ENCODE assay signal across 14 mouse cellular contexts in genomic region chr6:90718477-90718876, GRCm38 (mm10).
A peak's percentile ranks its signal among the peaks of the same experiment; 100 is the strongest.
DNase-seq lines count a peak whose midpoint lies in the region; ATAC-seq and TF ChIP-seq lines count a peak whose summit lies in the region.
"Had no signal": no experiment of that assay in that cellular context is flagged by ENCODE, and none has a peak within 500 bp of the region (broad histone marks: within the 10 kb centered on the region; RNA-seq: fewer than 3 reads in every experiment).

No protein-coding gene starts in this region.

- no peak overlapping the region for H3K9ac ChIP-seq in embryonic facial prominence, embryonic 15.5 days
- H3K9ac ChIP-seq in hindbrain, embryonic 13.5 days = no peak overlapping the region
- no peak overlapping the region for H3K9ac ChIP-seq in lung, postnatal 0 days (replicated peaks; ENCODE audit: low read depth)
- H3K9ac ChIP-seq: kidney, embryonic 15.5 days; liver, embryonic 15.5 days; midbrain, embryonic 13.5 days; neural tube, embryonic 12.5 days had no signal

- peaks cover 4% of the 10 kb centered on the region; the same call in 1 of the 2 replicates for H3K36me3 ChIP-seq in embryonic facial prominence, embryonic 15.5 days
- no peaks in the 10 kb centered on the region for H3K36me3 ChIP-seq in embryonic facial prominence, embryonic 10.5 days (replicated peaks)
- H3K36me3 ChIP-seq in hindbrain, embryonic 13.5 days = no peaks in the 10 kb centered on the region
- no peaks in the 10 kb centered on the region for H3K36me3 ChIP-seq in hindbrain, embryonic 10.5 days
- H3K36me3 ChIP-seq in lung, postnatal 0 days (ENCODE audit: insufficient read depth, low read length) = no peaks in the 10 kb centered on the region
- H3K36me3 ChIP-seq: kidney, embryonic 15.5 days; liver, embryonic 15.5 days; midbrain, embryonic 13.5 days; neural tube, embryonic 12.5 days had no signal

- H3K27me3 ChIP-seq in embryonic facial prominence, embryonic 15.5 days = no peaks in the 10 kb centered on the region
- no peaks in the 10 kb centered on the region for H3K27me3 ChIP-seq in embryonic facial prominence, embryonic 10.5 days (replicated peaks; ENCODE audit: low read depth, poor library complexity, severe bottlenecking)
- H3K27me3 ChIP-seq in hindbrain, embryonic 13.5 days = no peaks in the 10 kb centered on the region
- H3K27me3 ChIP-seq in hindbrain, embryonic 10.5 days (ENCODE audit: insufficient read depth, poor library complexity, severe bottlenecking) = no peaks in the 10 kb centered on the region
- no peaks in the 10 kb centered on the region for H3K27me3 ChIP-seq in lung, postnatal 0 days (replicated peaks; ENCODE audit: insufficient read depth, low read length)
- H3K27me3 ChIP-seq: kidney, embryonic 15.5 days; liver, embryonic 15.5 days; midbrain, embryonic 13.5 days; neural tube, embryonic 12.5 days had no signal

- no peaks in the 10 kb centered on the region for H3K9me3 ChIP-seq in embryonic facial prominence, embryonic 15.5 days (replicated peaks)
- H3K9me3 ChIP-seq in embryonic facial prominence, embryonic 10.5 days = no peaks in the 10 kb centered on the region
- no peaks in the 10 kb centered on the region for H3K9me3 ChIP-seq in hindbrain, embryonic 13.5 days
- H3K9me3 ChIP-seq in hindbrain, embryonic 10.5 days = no peaks in the 10 kb centered on the region
- H3K9me3 ChIP-seq in lung, postnatal 0 days (ENCODE audit: low read length) = no peaks in the 10 kb centered on the region
- H3K9me3 ChIP-seq: kidney, embryonic 15.5 days; liver, embryonic 15.5 days; midbrain, embryonic 13.5 days; neural tube, embryonic 12.5 days had no signal

- 0 out of 2 replicates have a peak overlapping the region, but pooled peaks have one; percentile 2 for H3K27ac ChIP-seq in embryonic facial prominence, embryonic 15.5 days (replicated peaks)
- no peak overlapping the region for H3K27ac ChIP-seq in embryonic facial prominence, embryonic 10.5 days (replicated peaks)
- 0 out of 2 replicates have a peak overlapping the region, but pooled peaks have one; percentile 32 for H3K27ac ChIP-seq in hindbrain, embryonic 13.5 days
- H3K27ac ChIP-seq in hindbrain, embryonic 10.5 days = no peak overlapping the region
- H3K27ac ChIP-seq in lung, postnatal 0 days (ENCODE audit: low read length) = 0 out of 2 replicates have a peak overlapping the region, but pooled peaks have one; percentile 38
- H3K27ac ChIP-seq: liver, embryonic 15.5 days; midbrain, embryonic 13.5 days; neural tube, embryonic 12.5 days had no signal

- H3K4me1 ChIP-seq in embryonic facial prominence, embryonic 15.5 days = peaks cover 42% of the 10 kb centered on the region
- H3K4me1 ChIP-seq in embryonic facial prominence, embryonic 10.5 days = peaks cover 34% of the 10 kb centered on the region
- peaks cover 68% of the 10 kb centered on the region for H3K4me1 ChIP-seq in hindbrain, embryonic 13.5 days (replicated peaks)
- peaks cover 40% of the 10 kb centered on the region for H3K4me1 ChIP-seq in hindbrain, embryonic 10.5 days (replicated peaks)
- peaks cover 32% of the 10 kb centered on the region; the same call in 1 of the 2 replicates for H3K4me1 ChIP-seq in lung, postnatal 0 days (ENCODE audit: insufficient read depth, low read depth, low read length)

- ATAC-seq in embryonic facial prominence, embryonic 15.5 days (ENCODE audit: insufficient number of reproducible peaks, low FRiP score, low TSS enrichment, low read depth) = no peak
- ATAC-seq in hindbrain, embryonic 13.5 days (ENCODE audit: low FRiP score) = no peak
- ATAC-seq in lung, postnatal 0 days = peak; percentile 23; the same call in 1 of the 2 replicates
- ATAC-seq: midbrain, embryonic 13.5 days had no signal

- WGBS in embryonic facial prominence, embryonic 15.5 days = 66% methylated on average over 3 of the region's 3 CpGs
- WGBS in embryonic facial prominence, embryonic 10.5 days = 86% methylated on average over 3 of the region's 3 CpGs
- WGBS in hindbrain, embryonic 13.5 days = 81% methylated on average over 3 of the region's 3 CpGs
- WGBS in hindbrain, embryonic 10.5 days = 91% methylated on average over 3 of the region's 3 CpGs
- WGBS in lung, postnatal 0 days = 65% methylated on average over 3 of the region's 3 CpGs

- no peak overlapping the region for H3K4me3 ChIP-seq in embryonic facial prominence, embryonic 15.5 days (replicated peaks)
- no peak overlapping the region for H3K4me3 ChIP-seq in embryonic facial prominence, embryonic 10.5 days
- no peak overlapping the region for H3K4me3 ChIP-seq in hindbrain, embryonic 13.5 days
- no peak overlapping the region for H3K4me3 ChIP-seq in hindbrain, embryonic 10.5 days
- no peak overlapping the region for H3K4me3 ChIP-seq in lung, postnatal 0 days (ENCODE audit: low read depth, low read length)
- H3K4me3 ChIP-seq: kidney, embryonic 15.5 days; liver, embryonic 15.5 days; midbrain, embryonic 13.5 days; neural tube, embryonic 12.5 days had no signal

- TF ChIP-seq CTCF in lung, postnatal 0 days (IDR thresholded peaks at IDR 0.05) = no peak

- H3K4me2 ChIP-seq in embryonic facial prominence, embryonic 15.5 days (replicated peaks) = no peak overlapping the region
- H3K4me2 ChIP-seq in hindbrain, embryonic 13.5 days = no peak overlapping the region
- H3K4me2 ChIP-seq in lung, postnatal 0 days (replicated peaks; ENCODE audit: low read depth, low read length) = no peak overlapping the region
- H3K4me2 ChIP-seq: kidney, embryonic 15.5 days; liver, embryonic 15.5 days; midbrain, embryonic 13.5 days; neural tube, embryonic 12.5 days had no signal

- no peak for DNase-seq in embryonic facial prominence, embryonic 10.5 days (ENCODE audit: low spot score)
- DNase-seq in hindbrain, embryonic 10.5 days (ENCODE audit: low spot score) = no peak
- peak; percentile 23 for DNase-seq in lung, postnatal 0 days (ENCODE audit: low spot score)
- DNase-seq in lung, postnatal 14 days = no peak
- DNase-seq in brain, adult 2 months (ENCODE audit: low read depth, low spot score) = peak; percentile 59
- DNase-seq in cerebellum, postnatal 36 days = no peak
- DNase-seq: adrenal gland, adult 8-10 months; cerebellum, adult 9-11 months had no signal

- no peak for TF ChIP-seq EP300 in lung, postnatal 0 days (IDR thresholded peaks at IDR 0.05)

Comparison
In these comparisons a context has a peak if more than half of its experiments do, and no peak if none do; other contexts are left out.
1. H3K27ac ChIP-seq: peak in embryonic facial prominence, embryonic 15.5 days (single experiment), hindbrain, embryonic 13.5 days (single experiment) and lung, postnatal 0 days (single experiment); none in embryonic facial prominence, embryonic 10.5 days (single experiment) and hindbrain, embryonic 10.5 days (single experiment).
2. DNase-seq: peak in lung, postnatal 0 days (single experiment) and brain, adult 2 months (single experiment); none in embryonic facial prominence, embryonic 10.5 days (single experiment), hindbrain, embryonic 10.5 days (single experiment), lung, postnatal 14 days (single experiment) and cerebellum, postnatal 36 days (0 of 2).